Mouse (Mus musculus): Measurements from ENCODE around the gene Treh.

Gene Treh

DNA sequence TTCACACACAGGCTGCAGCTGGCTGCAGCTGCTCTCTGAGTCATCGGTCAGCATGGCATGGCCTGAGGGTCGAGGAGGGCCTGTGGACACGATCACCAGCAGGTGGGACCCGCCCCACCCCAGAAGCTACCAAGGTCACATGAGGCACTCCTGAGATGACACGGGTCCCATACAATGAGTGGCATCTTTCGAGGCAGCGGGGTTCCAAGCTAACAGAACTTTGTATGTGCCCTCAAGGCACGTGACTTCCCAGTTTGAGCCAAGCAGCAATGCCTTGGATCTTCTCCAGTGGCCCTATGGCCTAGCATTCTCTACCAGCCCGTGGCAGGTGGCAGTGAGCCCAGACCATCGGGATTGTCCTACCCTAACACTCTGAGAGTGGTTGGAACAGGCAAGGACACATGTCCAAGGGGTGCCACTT, 44.8 kb downstream of the Treh start:
- no peak for DNase-seq

DNA sequence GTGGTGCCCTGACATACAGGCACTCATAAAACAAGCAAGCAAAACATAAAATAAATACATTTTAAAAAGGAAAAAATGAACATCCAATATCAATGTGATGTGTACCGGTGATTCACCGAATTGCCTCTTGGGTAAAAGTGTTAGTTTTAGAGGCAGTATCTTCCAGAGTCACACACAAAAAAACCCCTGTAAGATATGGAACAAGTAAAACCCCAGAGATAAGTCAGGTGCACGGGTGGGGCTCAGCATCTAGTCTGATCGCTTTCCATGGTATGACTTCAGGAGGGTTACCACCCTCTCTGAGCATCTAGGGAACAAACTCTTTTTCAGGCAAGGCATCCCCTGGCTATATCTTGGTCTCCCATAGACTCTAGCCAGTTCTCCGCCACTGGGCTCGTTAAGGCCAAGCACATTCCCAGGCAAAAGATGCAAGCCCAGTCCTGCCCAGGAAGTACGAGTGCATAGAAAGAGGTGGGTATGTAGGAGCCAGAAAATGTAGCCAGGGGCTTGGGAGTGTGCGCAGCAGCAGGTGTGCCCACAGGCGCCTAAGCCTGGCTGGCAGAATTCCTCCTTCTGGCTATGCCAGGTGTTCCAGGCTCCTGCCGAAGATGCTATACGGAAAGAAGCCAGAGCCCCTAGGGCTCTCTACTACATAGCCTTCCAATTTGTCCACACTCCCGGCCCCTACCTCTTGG, 46.1 kb downstream of the Treh start:
- DNase-seq, result no peak

DNA sequence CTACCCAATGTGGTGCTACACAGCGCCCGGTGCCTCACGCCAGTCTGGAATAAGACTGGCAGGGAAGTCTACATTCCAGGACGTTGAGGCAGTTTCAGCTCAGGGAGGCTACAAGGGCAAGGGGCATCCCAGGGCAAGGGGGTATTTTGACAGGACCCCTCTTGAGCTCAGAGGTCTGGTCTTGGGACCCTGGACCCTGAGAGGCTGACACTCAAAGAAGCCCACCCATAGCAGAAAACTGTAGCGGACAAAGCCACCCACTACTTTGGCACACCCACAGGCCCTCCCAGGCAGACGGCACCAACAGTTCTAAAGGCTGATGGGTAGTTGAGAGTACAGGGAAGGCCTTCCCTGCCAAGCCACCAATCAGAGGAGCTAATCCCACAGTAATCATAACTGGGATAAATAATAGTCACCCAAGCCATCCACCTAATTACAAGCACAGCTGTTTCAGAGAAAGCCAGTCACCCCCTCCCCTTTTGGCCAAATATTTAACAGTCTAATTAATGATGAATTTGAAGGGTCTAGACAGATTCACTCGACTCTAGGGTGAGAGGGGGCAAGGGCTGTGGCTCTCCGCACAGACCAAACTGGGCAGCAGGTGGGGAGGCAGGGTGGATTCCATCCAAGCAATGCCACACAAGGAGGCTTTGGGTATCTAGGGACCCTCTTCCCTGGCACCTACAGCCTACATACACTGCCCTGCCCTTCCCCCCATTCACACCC, 46.8 kb downstream of the Treh start:
- no peak for DNase-seq

DNA sequence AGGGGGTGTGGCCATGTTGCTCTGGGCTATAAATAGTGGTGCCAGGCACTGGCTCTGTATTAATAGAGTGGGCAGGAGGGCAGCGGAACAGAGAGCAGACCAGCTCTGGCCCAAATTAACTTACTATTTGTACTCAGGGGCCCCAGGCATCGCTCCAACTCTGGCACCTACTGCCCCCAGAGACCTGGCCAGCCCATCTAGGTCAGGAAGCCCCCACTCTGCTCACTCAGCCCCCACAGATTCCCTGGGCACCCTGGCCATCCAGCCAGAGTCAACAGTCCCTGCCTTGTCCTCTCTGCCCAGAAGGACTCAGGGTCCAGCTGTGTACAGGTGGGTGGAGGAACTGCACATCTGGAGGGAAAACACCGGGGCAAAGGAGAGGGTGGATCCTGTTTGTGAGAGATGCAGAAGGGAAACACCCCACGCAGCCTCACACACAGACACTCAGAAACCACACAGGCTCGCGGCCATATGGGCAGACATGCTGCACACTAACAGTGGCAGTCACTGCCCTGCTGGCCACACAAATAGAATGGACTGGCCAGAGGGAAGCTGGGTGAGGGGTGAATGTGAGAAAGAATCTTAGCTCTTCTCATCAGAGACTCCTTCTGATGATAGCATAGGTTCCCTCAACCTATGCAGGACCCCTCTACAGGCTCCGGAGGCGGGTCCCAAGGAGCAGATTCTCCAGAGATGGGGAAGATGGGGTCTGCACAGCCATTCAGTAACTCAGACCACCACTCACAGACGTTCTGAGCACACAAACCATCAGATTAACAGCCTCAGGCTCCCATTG, 47.5 kb downstream of the Treh start:
- peak; percentile 38 for DNase-seq

DNA sequence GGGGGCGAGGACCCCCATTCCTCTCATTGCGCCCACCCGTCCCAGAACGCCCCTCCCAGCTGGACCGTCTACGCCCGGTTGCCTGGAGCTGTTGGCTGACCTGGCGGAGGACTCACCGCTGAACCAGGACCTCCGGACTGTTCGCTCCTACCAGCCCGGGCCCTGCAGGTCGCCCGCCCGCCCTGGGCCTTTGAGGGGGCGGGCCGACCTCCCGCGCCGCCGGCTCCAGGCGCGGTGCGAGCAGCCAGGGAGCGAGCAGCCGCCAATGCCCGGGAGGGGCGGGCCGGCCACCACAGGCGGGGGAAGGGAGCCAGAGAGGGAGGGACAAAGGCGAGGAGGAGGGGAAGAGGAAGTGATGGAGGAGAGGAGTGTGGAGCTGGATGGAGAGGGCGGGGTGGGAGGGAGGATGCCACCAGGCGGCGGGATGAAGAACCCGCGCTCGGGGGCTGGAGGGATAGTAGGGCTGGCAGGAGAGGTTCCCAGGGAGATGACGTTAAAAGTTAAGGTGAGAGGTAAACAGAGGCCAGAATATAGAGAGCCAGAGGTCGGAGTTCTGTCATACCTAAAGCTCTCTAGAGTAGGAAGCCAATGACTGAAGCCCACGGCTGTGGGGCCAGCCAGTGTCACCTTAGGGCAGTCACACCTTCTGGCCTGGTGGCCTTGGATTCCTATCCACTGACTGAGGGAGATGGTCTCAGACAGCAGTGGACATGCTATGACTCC, 48.3 kb downstream of the Treh start:
- peak; percentile 91 for DNase-seq

DNA sequence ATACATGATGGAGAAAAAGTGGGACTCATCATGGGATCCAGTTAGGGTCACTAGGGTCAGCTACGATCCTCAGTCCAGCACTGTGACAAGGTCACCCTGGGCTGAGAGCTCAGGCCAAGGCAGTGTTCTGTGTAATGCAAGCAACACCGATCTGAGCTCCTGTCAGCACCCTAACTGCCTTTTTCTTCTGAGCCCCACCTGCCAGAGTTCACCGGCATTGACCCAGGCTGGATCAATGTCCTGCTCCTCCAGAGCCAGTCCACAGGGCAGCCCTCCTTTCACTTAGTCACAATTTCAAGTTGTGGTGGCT, 48.8 kb downstream of the Treh start:
- no peak for DNase-seq

DNA sequence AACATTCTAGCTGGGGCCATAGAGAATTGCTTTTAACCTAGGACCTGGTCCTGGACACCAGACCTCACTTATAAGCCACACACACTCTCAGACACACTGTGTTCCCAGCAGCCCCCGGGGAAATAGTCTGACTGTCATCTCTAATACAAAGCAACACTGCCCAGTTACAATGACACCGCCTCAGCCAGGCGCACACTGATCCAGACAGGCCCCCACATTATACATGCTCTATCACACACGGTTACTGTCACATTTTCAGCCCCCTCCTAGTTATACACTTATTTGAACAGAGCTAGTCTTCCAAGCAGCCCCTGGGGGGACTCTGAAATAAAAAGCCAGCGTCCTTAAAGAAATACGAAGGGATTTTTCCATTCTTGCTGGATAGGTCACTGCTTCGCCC, 49.5 kb downstream of the Treh start:
- no peak for DNase-seq

DNA sequence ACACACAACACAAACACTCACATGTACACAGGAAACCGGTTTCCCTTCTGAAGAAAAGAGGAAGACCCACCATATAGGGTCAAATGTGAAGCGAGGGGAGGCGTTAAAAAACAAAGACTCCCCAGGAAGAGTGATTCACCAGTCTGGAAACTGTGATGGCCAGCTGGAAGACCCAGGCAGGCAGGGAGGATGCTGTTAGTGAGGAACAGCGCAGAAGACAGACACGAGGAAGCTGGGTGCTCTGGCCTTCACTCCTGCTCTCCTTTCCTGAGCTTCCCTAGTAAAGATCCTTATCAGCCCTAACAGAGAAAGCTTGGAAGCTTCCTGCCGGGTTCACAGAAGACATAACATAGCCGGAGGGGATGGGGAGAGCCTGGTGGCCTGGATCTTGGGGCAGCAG, 50.0 kb downstream of the Treh start:
- no peak for DNase-seq

DNA sequence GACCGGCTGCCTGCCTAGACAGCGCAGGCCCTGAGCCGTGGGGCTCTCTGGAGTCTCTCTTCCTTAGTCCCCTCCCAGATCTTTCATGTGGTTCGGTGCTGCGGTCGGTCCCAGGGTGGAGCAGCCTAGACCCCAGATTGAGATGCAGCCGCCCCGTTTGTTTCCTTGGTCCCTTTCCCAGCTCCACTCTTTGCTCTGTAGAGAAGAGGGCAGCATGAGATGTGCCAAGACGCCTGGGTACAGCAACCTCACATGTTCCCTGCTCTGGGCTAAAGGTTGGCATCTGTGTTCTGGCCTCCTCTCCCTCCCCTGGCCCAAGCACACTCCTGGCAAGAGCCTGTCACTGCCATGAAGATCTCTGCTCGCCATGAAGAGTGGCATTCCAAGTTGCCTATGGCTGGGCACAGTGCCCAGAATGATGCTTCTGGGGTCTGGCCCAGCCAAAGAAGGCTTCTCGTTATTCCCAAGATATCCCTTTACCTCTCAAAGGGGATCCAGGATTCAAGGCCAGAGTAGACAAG, 50.5 kb downstream of the Treh start:
- DNase-seq, result no peak

DNA sequence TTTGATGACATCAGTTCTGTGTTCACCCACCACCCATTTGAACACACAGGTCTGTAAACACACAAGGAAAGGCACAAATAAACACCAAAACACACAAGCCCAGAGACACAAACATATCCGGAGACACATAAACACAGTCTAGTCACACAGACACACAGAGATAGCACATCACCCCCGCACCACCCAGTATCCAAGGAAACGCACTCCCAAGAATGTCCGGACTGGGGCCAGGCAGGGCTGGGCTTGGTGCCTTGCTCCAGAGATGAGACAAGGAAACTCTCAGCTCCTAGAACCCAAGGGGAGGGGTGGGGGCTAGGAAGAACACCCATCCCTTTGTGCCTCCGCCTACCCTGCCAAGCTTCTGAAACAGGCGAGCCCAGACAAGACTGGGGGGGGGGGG, 51.2 kb downstream of the Treh start:
- DNase-seq, result peak; percentile 39

DNA sequence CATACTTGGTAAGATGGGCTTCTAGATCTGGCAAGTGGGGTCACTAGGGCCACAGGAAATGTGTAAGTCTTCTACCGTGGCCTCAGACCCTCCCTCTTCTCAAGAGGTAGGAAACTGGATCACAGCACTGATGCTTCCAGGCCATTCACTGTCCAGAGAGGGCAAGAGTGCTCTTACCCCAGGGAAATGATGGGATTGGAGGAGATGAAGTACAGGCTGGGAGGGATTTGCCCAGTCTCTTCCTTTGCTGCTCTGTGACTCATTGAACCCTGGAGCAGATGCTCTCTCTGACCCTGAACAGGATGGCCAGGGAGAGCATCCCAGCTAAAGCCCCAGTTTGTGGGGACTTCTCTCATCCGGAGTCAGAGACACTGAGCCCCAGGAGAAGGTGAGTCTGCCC, 51.6 kb downstream of the Treh start:
- DNase-seq, result no peak

DNA sequence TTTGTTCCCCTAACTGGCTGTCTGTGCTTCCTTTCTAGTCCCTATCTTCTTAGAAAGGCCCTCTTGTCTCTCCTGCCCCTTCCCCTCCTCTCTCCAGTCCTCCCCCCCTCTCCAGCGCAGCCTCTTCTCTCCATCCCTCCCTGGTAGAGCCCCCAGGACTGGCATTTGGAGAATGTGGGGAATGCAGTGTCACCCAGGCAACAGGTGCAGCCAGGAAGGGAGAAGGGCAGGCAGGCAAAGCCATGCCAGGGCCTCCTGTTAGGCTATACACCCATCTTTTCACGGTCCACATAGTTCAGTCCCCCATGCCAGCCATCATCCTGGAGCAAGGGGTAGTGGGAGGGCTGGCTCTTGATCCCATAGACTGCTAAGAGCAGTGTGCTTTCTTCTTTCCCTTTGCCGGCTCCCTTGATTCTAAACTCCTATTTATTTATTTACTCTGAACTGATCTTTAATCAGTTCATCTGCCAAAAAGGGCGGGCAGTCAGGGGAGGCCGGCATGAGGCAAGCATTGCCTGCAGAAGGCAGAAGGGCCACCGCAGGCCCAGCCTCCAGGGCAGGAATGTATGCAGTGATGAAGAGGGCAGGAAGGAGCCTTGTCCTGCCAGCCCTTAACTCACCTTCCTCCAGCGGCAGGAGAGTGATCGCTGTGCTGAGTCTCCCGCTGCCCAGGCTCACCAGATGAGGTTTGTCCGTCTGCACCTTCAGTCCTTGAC, 53.6 kb downstream of the Treh start:
- DNase-seq, result peak; percentile 25

DNA sequence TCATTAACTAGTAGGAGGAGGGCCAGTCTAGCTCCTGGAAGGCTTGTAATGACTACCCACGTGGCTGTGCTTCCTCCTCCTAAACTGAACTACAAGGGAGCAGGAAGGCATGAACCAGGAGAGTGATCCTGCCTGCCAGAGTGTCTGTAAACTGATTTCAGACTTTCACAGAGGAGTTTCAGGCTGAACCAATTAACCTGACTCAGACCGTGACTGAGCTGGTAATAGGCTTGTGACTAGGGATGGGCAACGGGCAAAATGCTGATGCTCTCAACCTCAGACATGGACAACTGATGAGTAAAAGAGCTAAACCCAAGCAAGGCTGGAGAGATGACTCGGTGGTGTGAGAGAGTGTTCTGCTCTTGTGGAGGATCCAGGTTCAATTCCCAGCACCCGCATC, 54.4 kb downstream of the Treh start:
- no peak for DNase-seq

DNA sequence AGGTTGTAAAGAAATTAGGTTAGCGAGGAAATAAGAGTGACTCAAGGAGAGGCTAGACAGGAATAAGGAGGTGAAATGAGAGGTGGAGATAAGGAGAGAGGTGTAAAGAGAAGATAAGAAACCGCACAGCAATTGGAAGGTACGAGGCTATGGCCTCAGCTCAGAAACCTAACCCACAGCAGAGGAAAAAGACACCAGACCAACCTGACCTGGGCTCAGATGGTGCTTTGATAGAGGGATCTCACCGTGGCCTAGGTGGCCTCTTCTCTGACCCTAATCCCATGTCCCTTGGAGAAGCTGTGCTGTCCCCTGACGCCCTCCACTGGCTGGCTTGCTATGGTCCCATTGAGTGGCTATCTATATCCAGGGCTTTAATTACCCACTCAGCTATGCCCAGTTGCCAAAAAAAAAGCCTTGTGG, 59.1 kb downstream of the Treh start:
- DNase-seq, result no peak

DNA sequence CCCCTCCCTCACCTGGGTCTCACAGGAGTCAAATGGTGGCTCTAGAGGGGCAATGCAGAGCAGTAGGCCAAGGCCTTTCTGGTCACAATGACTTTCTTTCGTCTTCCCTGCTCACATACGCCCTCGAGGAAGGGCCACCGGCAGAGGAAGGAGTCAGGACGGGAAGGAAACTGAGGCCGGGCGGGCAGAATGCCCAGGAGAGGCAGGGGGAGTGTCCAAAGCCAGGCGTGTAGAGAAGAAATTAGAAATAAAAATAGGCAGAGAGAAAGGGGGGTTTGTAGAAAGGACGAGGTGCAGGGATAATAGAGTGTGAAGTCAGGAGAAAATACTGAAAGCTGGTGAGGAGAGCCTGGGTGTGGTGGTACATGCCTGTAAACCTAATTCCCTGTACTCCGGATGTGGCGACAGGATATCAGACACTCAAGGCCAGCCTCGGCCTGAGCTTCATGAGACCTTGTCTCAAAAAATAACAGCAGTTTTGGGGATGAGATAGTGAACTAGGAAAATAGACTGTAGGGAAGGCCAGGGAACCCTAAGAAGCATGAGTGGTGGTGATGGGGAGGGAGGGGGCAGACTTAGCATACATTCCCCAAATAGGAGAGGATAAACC, 60.0 kb downstream of the Treh start:
- DNase-seq, result peak; percentile 30

DNA sequence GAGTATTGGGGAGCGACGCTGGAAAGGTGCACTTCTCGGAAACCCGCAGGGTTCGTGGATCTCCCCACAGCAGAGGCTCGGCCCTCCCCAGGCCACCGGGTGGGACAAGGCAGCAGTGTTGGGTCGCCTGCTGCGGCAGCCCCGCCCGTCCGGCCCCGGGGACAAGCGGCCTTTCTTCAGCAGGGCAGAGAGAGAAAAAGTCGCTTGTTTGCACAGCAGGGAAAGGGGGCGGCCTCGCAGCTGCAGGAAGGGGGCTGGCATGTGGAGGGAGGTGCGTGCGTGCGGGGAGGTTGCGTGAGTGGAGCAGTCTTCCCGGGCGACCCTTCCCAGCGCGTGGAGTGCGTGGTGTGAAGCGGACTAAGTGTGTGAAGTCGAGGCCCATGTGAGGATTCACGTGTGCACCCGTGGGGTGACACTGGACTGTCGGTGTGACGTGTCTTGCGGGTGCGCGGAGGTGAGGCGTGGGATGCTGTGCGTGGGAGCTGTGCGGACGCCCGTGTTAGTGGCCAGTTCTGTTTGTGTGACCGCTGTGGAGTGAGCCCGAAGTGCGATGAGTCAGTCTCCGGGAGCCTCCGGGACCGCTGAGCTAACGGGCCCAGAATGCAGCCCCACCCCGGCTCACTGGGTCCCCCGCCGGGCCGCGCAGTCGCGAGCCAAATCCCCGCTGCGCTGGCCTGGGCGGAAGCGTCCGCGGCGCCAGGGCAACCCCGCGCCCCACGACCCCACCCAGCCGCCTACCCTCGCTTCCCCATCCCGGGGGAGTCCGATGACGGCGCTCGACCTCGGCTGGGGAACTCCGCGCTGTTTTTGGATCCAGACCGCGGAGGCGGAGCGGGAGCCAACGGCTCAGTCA, 60.9 kb downstream of the Treh start:
- DNase-seq, result peak; percentile 56

DNA sequence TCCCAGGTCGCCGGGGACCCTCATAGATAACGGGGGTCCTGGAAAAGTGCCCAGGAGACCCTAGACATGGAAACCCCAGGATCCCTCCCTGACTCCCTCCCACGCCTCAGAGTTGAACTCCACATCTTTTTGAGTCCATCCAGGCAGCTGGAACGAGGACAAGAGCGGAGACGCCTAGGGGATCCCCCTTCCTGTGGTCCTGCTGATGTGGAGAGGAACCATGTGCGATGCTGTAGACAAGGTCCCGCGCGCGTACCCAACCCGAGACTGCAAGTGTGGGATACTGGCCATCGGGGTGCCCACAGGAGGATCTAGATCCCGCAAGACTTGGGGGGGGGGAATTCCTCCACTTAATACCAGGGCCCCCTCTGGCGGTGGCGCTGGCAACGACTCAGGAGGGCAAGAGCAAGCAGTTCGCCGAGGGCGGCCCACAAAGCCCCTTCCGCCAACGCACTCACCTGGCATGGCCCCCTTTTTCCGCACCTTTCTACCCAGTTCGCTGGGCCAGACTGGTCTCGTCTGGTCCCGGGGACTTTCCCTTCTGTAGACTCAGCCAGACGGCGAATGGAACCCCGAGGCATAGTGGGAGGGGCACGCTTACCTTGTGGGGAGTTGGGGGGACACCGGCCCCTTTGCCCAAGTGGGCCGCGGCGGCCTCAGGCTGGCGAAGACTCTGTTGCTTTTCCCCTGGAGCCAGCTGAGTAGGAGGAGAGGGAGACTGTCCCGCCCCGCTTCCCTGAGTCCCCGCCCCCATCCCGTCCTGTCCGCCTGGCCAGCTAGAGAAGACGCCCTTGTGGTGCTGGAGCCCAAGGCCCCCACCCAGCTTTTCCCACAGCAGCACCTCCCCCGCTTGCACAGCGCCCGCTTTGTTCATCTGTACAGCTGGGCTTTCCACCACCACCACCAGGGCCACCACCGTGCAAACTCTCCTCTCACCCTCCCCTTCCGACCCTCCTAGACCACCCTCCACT, 61.8 kb downstream of the Treh start, which contains the start of gene Phldb1:
Gene Phldb1, minus strand, starts transcription at position 675 of the 971 bp plus-strand sequence.
- peak; percentile 87 for DNase-seq

DNA sequence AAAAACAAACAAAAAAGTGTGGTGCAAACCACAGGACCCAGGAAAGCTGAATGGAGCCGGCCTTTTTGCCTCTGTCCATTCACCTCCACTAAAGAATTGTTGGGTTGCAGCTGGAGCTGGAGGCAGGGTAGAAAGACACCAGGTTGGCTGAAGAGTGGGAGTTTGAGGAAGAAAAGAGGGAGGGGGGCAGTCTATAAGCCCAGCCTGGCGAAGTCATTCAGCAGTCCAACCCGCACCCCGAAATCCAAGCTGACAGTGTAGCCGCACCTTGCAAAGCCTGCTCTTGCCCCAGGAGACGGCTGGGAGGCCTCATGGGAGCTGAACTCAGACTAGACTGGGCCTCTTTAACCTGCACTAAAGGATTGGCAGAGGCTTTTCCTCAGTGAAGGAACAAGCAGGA, 62.9 kb downstream of the Treh start:
- DNase-seq, result no peak
